Mouse (Mus musculus) embryonic fibroblast, embryonic 13.5 days (primary cell): ENCODE data around the gene Tmem255a.

Experiments
- CTCF ChIP-seq: IDR thresholded peaks from 2 replicates; pipeline ENCODE4 v1.5.1; 2011; ENCODE audit warnings: mild to moderate bottlenecking, control low read depth, low read length, moderate library complexity, borderline replicate concordance; ENCODE audit not compliant: insufficient read depth
- POLR2A ChIP-seq: IDR thresholded peaks from 2 replicates; pipeline ENCODE4 v1.6.1; 2011; ENCODE audit warnings: low read depth, mild to moderate bottlenecking, control low read depth, low read length, moderate library complexity

- TF ChIP-seq POLR2A (no peak), CTCF (no peak)
Measured at GRCm38 (mm10) chrX:38159097-38159496, 93.1 kb downstream of the Tmem255a start.
